Mouse (Mus musculus) CD4-positive helper T cell, adult 2 months (primary cell): ENCODE data around the gene Calcoco2.

Experiments
- DNase-seq: peaks from one replicate; pipeline ENCODE4 v3.0.0-alpha.2; 2012; ENCODE audit warnings: low read depth, missing footprints, low spot score

The Calcoco2 gene

DNA sequence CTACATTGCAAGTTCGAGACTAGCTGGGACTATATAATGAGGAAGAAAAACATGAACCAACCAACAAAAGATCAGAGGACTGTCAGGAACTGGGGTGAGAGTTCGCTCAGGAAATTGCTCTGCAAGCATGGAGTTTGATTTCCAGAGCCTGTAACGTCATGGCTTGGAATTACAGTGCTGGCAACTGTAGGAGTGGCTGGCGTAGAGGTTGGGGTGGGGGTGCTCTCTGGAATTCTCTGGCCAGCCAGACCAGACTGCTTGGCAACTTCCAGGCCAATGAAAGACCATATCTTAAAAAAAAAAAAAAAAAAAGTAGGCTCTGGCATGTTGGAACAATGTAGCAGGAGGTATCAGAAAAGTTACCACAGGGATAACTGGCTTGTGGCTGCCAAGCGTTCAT is 31.0 kb downstream of the Calcoco2 start:
- no peak for DNase-seq

DNA sequence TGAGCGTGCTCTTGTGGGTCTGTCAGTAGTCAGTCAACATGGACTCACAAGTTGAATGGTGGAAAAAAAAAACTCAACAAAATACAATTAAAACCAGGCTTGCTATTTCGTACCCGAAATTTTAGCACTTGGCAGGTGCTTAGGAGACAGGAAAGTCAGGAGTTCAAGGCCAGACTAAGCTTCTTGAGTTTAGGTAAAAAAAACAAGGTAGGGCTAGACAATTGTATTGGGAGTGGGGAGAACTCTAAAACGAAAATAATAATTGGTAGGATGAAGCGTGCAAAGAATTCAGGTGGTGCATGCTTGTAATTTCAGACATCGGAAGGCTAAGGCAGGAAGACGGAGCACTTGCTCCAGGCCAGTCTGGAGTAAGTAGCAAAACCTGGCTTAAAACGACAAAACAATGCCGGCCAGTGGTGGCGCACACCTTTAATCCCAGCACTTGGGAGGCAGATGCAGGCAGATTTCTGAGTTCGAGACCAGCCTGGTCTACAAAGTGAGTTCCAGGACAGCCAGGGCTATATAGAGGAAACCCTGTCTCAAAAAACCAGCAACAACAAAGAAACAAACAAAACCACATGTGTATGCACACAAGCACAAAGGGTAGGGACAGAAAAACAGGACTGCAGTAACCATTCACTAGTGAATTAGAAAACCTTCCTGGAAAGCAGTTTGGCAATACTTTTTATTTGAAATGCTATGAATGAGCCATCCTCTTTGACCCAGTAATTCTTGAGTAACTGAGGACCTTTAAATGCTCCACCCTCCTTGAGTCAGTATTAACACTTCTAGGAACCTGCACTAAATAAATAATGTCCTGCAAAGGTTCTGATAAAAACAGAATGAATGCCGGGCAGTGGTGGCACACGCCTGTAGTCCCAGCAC is 35.3 kb downstream of the Calcoco2 start:
- DNase-seq, result no peak

DNA sequence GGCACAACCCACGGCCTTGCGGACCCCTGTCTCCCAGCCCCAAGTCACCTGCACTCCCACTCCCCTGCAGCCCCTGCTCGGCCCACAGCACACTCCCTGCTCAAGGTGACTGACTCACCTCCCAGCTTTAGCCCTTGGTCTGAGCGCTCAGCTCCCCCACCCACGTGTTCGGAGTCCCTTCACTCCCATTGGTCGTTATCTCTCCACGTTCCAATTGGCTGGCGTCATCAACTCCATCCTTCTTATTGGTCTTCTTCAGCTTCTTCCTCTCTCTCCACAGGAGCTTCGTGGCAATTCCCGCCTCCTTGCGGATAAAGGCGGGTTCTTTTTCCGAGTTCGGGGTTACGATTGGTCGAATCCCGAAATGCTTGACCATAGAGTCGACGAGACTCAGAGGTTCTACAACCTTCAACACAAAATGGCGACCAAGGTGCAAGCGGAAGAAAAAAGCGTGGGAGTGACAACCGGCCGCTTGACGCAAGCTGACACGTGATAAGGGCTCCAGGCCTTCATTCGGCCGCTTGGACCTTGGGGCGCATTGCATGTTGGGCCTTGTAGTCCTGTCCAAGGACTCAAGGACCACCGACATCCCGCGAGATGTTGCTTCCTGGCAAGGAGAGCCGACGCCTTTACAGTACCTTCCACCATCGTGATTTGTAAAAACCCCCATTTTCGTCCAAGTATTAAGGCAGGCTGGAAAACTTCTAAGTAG is 36.1 kb downstream of the Calcoco2 start, which contains the start of gene Atp5g1:
Gene Atp5g1, minus strand, starts transcription at position 162 of the 712 bp plus-strand sequence.
- peak; percentile 100 for DNase-seq

DNA sequence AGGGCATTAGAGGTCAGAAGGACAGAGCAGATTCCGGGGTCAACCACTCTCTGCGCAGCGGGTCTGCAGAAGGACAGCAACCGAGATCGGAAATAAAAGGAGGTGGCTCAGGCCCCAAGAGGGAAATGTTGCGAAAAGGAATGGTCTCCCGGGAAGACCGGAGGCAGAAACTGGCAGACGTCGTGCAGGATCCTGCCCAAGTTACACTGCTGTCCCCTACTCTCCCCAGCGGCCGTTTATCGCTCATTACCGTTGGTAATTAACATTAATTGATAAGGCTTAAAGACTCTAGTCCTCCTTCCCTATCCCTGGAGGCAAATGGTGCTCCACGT is 36.6 kb downstream of the Calcoco2 start:
- no peak for DNase-seq

DNA sequence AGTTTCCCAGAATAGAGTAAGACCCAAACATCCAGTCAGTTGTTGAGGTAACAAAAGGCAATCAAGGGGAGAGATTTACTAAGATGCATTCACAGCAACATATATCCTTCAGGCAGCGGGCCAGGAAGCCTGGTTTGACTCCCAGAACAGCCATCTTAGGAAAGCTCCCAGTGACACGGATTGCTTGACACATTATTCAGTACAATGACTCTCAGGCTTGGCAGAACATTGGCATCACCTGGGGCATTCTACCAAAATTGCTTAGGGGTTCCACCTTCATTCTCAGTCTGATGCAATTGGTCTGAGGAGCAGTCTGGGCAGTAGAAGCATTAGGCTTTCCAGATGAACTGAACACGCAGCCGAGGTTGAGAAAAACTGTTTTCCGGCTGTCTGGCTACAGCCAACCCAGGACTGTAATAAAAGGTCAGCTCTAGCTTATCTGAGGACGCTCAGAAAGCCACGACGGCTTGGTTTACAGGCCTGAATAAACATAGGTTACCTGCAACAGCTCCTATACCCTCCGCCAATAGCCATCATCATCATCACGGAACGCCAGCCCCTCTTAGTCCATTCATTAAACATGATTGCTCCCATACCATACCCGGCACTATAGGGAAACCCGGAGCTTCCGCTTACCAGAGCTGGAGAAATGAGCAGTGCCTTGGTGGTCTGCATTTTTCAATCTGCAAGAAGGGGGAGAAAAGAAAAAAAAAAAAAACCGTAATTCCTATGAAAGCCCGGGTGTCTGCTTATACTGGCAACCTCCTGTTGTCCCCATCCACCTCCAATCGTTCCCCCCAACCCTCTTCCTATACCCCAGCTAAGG is 37.2 kb downstream of the Calcoco2 start:
- DNase-seq, result peak; percentile 14

GRCm38 (mm10) chr11:96073295-96073993 is 38.3 kb downstream of the Calcoco2 start:
- DNase-seq, result no peak

GRCm38 (mm10) chr11:96071013-96071412 is 40.8 kb downstream of the Calcoco2 start:
- no peak for DNase-seq

DNA sequence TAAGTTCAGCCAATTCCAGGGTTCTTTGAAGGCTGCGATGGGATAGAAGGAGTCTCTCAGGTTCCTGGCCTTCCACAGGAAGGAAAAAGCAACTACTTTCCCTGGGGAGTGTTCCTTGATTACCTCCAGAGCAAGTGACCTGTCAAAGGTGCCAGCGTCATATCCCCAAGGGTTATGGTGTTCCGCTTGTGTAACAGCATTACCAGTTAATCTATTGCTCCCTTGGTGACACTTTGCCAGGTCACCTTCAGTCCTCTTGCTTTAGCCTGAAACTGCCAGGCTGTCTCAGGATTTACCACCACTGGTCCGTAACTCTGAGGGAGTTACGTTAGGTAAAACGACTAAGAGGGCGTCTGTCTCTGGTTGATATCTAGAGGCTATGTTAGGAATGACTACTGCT is 41.4 kb downstream of the Calcoco2 start:
- DNase-seq, result no peak

DNA sequence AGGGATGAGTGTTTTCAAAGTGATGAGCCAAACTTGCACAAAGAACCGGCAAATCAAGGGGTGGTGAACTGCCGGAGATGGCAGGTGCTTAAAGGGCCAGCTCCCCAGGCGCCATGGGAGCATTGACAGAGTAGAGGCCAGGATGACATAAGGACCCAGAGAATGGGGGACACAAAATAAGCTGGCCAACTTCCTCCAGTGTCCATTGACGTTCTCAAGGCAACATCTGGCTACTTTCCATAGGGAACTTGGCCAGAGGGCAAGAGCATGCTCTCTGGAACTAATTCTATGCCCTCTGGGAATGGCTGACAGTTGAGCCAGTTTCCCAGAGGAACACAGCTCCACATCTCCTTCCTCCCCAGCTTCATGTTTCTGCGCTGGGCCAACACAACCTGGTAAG is 43.5 kb downstream of the Calcoco2 start:
- no peak for DNase-seq

DNA sequence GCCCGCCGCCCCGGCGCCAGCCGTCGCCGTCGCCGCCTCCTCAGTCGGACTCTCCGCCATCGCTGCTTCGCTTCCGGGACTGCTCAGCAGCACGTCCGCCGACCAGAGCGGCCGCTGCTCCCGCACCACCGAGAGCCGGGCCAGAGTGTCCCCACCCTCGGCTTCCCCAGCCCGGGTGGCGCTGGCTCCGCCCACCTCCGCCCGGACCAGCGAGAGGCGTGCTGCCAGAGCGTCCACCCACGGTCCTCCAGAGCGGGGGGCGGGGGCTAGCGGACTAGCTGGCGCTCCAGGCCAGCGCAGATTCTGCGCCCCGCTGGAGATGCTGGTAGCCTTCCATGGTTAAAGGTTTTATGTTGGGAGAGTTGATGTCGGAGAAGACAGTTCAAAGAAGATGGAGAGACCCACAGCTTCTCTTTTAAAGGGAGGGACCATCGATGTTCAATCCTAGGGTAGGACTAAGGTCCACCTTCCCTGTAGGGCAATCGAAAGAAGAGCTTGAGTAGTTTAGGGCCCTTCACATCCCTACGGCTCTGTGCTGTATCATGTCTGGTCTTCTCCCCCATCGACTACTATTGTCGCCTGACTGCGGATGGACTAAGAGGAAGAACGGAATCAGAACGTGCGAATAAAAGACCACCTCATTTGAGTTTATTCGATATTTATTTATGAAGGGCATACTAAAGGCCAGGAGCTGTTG is 46.4 kb downstream of the Calcoco2 start, which contains the start of gene Ube2z:
Gene Ube2z, minus strand, starts transcription at position 174 of the 697 bp plus-strand sequence.
- DNase-seq, result peak; percentile 93

DNA sequence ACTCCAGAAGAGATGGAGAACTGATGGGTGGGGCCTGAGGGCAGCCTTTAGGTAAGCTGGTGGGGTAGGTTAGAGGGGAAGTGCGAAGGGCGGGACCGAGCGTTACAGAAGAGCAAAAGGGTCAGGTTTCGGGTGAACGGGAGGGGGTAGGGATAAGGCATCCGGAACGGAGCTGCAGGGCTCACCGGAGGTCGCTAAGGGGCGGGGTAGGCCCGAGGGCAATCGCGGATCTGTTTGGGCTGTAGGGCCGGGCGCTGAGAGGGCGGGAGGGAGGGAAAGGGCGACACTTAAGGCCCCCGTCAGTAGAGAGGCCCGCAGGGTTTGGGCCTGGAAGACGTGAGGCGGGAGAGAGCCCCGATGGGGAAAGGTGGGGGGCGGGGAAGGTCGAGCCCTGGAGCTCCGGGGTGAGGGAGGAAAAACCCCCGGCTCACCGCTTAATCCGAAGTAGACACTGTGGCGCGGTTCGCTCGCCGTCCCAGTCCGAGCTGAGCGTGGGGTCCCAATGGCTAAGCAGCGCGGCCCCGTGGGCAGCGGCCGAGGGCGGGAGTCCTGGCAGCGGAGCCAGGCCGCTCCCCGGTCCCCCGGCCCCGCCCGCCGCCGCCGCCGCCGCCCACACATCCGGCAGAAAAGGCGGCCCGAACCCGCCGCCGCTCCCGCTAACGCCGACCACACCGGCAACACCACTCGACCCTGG is 47.1 kb downstream of the Calcoco2 start:
- peak; percentile 61 for DNase-seq

GRCm38 (mm10) chr11:96058309-96058708 is 53.5 kb downstream of the Calcoco2 start:
- DNase-seq, result peak; percentile 41

DNA sequence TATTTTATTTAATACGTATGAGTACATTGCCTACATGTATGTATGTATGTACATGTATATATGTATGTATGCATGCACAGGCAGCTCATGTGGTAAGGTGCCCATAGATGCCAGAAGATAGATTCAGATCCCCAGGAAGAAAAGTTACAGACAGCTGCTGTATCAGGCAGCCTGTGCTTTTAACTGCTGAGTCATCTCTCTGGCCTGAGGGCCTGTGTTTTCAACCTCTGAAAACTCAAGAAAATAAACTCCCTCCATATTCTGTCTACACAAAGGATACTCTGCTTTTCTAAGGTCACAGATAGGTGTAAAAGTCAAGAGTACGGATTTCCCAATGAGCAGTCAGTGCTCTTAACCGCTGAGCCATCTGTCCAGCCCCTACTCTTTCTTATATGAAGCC is 60.9 kb downstream of the Calcoco2 start:
- no peak for DNase-seq

- DNase-seq, result no peak
Measured at GRCm38 (mm10) chr11:96049939-96050338, 61.8 kb downstream of the Calcoco2 start.
